Mouse (Mus musculus): ENCODE data around the gene Itpr2.

GRCm38 (mm10) chr6:146341934-146342333 lies 160.1 kb downstream of the Itpr2 start:
- TF ChIP-seq CTCF (IDR thresholded peaks at IDR 0.05; ENCODE audit: extremely low read depth, insufficient read length, insufficient replicate concordance, low read depth, low read length), result no peak
- TF ChIP-seq POLR2A (IDR thresholded peaks at IDR 0.05; ENCODE audit: low read depth, low read length), result no peak
